Mouse (Mus musculus) intestine, embryonic 14.5 days (tissue): Measurements from ENCODE around the gene Cdc20b. TPM values are rescaled to one million over a fixed set of nuclear protein-coding genes. Genes with fewer than 3 reads are reported as not detected.

Source experiments
- ATAC-seq: fragments of 200-750 bp; cut with Nextera tagmentation; replicated peaks from 2 replicates; pipeline ENCODE4 v1.8.0; 2017; ENCODE audit warnings: low read depth, moderate number of reproducible peaks, moderate TSS enrichment, moderate library complexity; ENCODE audit not compliant: low FRiP score, low TSS enrichment
- DNase-seq: peaks from one replicate; pipeline ENCODE4 v3.0.0-alpha.2; 2018; ENCODE audit warnings: low spot score
- H3K27ac ChIP-seq: fragments of 300-500 bp; sonication (generic); 2 replicates; pipeline ENCODE4 v1.5.1; 2014; ENCODE audit warnings: low read depth, mild to moderate bottlenecking, control low read depth
- H3K27me3 ChIP-seq: fragments of 300-500 bp; sonication (generic); replicated peaks from 2 replicates; pipeline ENCODE4 v1.6.1; 2014; ENCODE audit warnings: low read length, control low read depth; ENCODE audit not compliant: control insufficient read depth, insufficient read depth
- H3K36me3 ChIP-seq: fragments of 300-500 bp; sonication (generic); 2 replicates; pipeline ENCODE4 v1.6.1; 2014; ENCODE audit warnings: low read length, control low read depth; ENCODE audit not compliant: control insufficient read depth, insufficient read depth
- H3K4me1 ChIP-seq: fragments of 300-500 bp; sonication (generic); replicated peaks from 2 replicates; pipeline ENCODE4 v1.6.1; 2014; ENCODE audit warnings: low read length, control low read depth, mixed read lengths; ENCODE audit not compliant: control insufficient read depth, insufficient read depth
- H3K4me2 ChIP-seq: fragments of 300-500 bp; sonication (generic); 2 replicates; pipeline ENCODE4 v1.6.1; 2014; ENCODE audit warnings: low read length
- H3K4me3 ChIP-seq: fragments of 300-500 bp; sonication (generic); 2 replicates; pipeline ENCODE4 v1.5.1; 2014; ENCODE audit warnings: low read depth, low read length, control low read depth, mixed read lengths
- H3K9ac ChIP-seq: fragments of 300-500 bp; sonication (generic); 2 replicates; pipeline ENCODE4 v1.6.1; 2014; ENCODE audit warnings: mild to moderate bottlenecking, low read length
- H3K9me3 ChIP-seq: fragments of 300-500 bp; sonication (generic); 2 replicates; pipeline ENCODE4 v1.6.1; 2016; ENCODE audit warnings: low read length, control low read depth; ENCODE audit not compliant: control insufficient read depth
- WGBS: fragments of 180-500 bp; shearing (Covaris S2); extraction: QIAGEN DNeasy Blood & Tissue Kit; methylation state at CpG from one replicate; pipeline ENCODE4 v1.1.7; 2014; 5-methylcytosine and 5-hydroxymethylcytosine counted together
- polyA plus RNA-seq: library from polyadenylated mRNA; unstranded; fragments of >200 nt; fragmentation: Nextera tagmentation; extraction: Ambion mirVana; gene quantifications from 2 replicates; pipeline ENCODE4 v1.2.1, GENCODE M21; 2014

The Cdc20b gene
- polyA plus RNA-seq, 1 experiment from 2014 or later = not detected

DNA sequence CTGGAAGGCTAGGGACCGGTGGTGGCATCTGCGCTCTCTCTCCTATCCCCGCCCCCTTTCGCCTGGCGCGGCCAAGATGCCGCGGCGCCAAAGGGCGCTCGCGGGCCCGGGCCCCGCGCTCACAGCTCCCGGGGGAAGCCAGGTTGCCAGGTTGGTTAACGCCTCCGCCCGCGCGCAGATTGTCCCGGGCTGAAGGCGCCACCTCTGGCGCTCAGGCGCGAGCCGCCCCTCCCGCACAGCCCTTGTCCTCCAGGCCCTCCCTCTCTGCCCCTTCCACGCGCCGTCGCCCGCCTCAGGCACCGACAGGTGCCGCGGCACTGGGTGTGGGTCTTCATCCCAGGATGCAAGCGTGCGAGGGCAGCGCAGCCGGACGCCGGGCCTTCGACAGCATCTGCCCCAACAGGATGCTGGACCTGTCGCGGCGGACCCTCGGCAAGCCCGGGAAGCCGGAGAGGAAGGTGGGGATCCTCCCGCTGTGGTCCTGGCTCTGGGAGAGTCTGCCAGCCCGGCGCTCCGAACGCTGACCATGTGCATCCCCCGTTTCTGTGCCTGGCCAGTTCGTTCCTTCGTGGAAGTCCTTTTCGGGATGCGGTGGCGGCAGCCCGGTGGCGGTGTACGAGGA, 41.3 kb upstream of the Cdc20b start, which contains the start of gene Mcidas:
Gene Mcidas (plus strand): TSS at position 315 of the 622 bp plus-strand sequence.
- Histone ChIP-seq H3K4me3 (peak within 1 kb of the TSS; percentile 26), H3K36me3 (no peaks in the 10 kb centered on the region), H3K9me3 (no peaks in the 10 kb centered on the region), H3K9ac (0 out of 2 replicates have a peak within 1 kb of the TSS, but pooled peaks have one; percentile 1), H3K27ac (no peak within 1 kb of the TSS), H3K4me2 (peak within 1 kb of the TSS; percentile 61), H3K4me1 (peaks cover 24% of the 10 kb centered on the region; the same call in 1 of the 2 replicates), H3K27me3 (peaks cover 95% of the 10 kb centered on the region)
- no peak; the same call in 1 of the 2 replicates for ATAC-seq
- DNase-seq = peak; percentile 74
- under 1% methylated on average over 57 of the region's 63 CpGs for WGBS

DNA sequence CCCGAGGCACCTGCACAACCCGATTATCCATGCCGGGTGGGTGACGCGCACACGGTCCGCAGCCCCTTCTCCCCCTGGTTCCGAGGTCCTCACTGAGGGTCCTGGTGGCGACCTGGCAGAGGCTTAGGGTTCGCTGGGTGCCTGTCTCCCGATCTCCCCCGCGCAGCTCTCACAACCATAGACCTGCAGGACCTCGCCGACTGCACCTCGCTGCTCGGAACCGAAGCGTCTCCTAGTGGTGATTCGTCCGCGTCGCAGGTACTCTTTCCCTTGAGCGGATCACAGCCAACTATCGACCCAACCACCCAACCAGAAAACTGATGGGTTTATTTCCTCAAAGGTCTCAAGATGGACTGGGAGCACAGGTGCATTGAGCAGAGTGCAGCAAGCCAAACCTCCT, 40.7 kb upstream of the Cdc20b start:
- Histone ChIP-seq H3K4me2 (peak overlapping the region; percentile 61), H3K4me1 (peaks cover 26% of the 10 kb centered on the region; the same call in 1 of the 2 replicates), H3K36me3 (no peaks in the 10 kb centered on the region), H3K9ac (no peak overlapping the region), H3K27ac (no peak overlapping the region), H3K27me3 (peaks cover 95% of the 10 kb centered on the region), H3K9me3 (no peaks in the 10 kb centered on the region), H3K4me3 (peak overlapping the region; percentile 26)
- under 1% methylated on average over 25 of the region's 25 CpGs for WGBS
- ATAC-seq (peak; percentile 55), DNase-seq (peak; percentile 74)

- Histone ChIP-seq H3K4me3 (no peak overlapping the region), H3K27ac (no peak overlapping the region), H3K36me3 (no peaks in the 10 kb centered on the region), H3K4me1 (peaks cover 20% of the 10 kb centered on the region; the same call in 1 of the 2 replicates), H3K27me3 (peaks cover 86% of the 10 kb centered on the region), H3K9ac (no peak overlapping the region), H3K4me2 (no peak overlapping the region), H3K9me3 (no peaks in the 10 kb centered on the region)
- DNase-seq (no peak), ATAC-seq (no peak)
- WGBS = 50% methylated on average over 4 of the region's 4 CpGs
Observed at GRCm38 (mm10) chr13:112996407-112996806, 38.5 kb upstream of the Cdc20b start.

DNA sequence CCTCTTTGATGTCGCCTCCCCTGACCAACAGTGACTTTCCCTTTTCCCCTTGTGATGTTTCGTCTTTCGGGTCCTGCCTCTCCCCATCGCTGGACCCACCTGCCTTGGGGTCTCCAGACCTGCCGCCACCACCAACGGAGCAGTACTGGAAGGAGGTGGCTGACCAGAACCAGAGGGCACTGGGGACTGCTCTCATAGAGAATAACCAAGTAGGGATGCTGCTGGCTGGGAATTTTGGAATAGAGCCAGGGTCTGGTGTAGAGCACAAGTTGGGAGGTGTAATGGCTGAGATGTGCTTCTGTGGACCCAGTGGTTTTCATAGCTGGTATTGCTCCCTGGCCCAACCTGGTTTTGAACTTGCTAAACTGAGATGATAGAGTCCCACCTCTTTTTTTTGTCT, 37.5 kb upstream of the Cdc20b start:
- 73% methylated on average over 6 of the region's 6 CpGs for WGBS

DNA sequence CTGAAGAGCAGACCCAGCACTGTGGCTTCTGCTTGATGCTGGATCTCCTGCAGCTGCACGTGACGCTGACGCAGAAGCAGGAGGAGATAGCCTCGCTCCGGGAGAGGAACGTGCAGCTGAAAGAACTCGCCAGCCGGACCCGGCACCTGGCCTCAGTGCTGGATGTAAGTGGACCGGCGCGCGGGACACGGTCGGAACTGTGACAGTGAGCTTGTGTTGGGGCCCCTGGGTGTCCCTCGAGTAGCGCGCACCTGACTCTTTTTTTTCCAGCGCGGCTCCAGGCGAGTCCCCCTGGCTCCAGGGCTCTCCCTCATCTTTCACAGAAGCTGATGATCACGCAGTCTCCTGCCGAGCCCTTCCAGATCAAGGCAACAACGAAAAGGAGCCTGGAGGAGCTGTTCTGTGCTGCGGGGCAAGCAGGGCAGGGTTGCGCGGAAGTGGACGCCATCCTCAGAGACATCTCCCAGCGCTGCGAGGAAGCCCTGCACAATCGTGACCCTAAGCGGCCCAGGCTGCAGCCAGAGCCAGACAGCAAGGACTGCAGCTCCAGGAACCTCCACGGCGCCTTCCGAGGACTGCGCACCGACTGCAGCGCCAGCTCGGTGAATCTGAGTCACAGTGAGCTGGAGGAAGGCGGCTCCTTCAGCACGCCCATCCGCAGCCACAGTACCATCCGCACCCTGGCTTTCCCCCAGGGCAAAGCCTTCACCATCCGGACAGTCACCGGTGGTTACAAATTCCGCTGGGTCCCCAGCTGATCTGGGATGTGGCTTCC, 36.3 kb upstream of the Cdc20b start:
- H3K27me3 ChIP-seq = peaks cover 69% of the 10 kb centered on the region

More for the DNA sequence above, 37.5 kb upstream of the Cdc20b start:
- Histone ChIP-seq H3K36me3 (no peaks in the 10 kb centered on the region), H3K9me3 (no peaks in the 10 kb centered on the region), H3K27me3 (peaks cover 80% of the 10 kb centered on the region), H3K4me2 (no peak overlapping the region), H3K4me3 (no peak overlapping the region), H3K27ac (no peak overlapping the region), H3K4me1 (peaks cover 20% of the 10 kb centered on the region; the same call in 1 of the 2 replicates), H3K9ac (no peak overlapping the region)
- ATAC-seq (no peak), DNase-seq (no peak)

DNA sequence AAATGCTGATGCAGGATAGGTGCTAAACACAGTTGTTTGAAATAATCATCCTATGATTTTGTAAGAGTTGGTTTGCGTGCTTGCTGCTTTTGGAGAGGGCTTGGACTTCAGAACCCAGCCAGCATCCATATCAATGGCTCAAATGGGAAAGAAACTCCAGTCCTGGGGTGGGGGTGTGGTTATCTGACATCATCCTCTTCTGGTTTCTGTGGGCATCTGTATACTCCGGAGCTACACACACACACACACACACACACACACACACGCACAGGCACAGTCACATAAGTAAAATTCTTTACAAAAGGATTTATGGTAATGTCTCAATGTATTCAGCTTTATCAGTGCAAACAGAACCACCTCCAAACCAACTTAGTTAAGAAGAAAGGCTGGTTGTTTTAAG, 34.8 kb upstream of the Cdc20b start:
- no peak overlapping the region for H3K4me2 ChIP-seq
- H3K27ac ChIP-seq = no peak overlapping the region
- H3K9ac ChIP-seq = no peak overlapping the region
- H3K4me3 ChIP-seq = no peak overlapping the region
- H3K9me3 ChIP-seq = no peaks in the 10 kb centered on the region
- ATAC-seq (no peak), DNase-seq (no peak)
- H3K36me3 ChIP-seq = no peaks in the 10 kb centered on the region
- H3K27me3 ChIP-seq = peaks cover 54% of the 10 kb centered on the region
- 61% methylated on average over 3 of the region's 3 CpGs for WGBS
- H3K4me1 ChIP-seq = peaks cover 8% of the 10 kb centered on the region; the same call in 1 of the 2 replicates

More for the DNA sequence above, 36.3 kb upstream of the Cdc20b start:
- H3K4me2 ChIP-seq = peak overlapping the region; percentile 94
- no peak overlapping the region for H3K27ac ChIP-seq
- DNase-seq (peak; percentile 79), ATAC-seq (peak; percentile 33; the same call in 1 of the 2 replicates)
- H3K4me3 ChIP-seq = peak overlapping the region; percentile 36
- no peaks in the 10 kb centered on the region for H3K9me3 ChIP-seq
- H3K36me3 ChIP-seq = no peaks in the 10 kb centered on the region
- under 1% methylated on average over 46 of the region's 46 CpGs for WGBS
- H3K4me1 ChIP-seq = peaks cover 17% of the 10 kb centered on the region; the same call in 1 of the 2 replicates
- 0 out of 2 replicates have a peak overlapping the region, but pooled peaks have one; percentile 35 for H3K9ac ChIP-seq

- peaks cover 8% of the 10 kb centered on the region; the same call in 1 of the 2 replicates for H3K4me1 ChIP-seq
- no peak overlapping the region for H3K4me2 ChIP-seq
- ATAC-seq (peak; percentile 84), DNase-seq (no peak)
- H3K9ac ChIP-seq = no peak overlapping the region
- no peak overlapping the region for H3K27ac ChIP-seq
- no peaks in the 10 kb centered on the region for H3K9me3 ChIP-seq
- WGBS = 55% methylated on average over 9 of the region's 9 CpGs
- no peaks in the 10 kb centered on the region for H3K36me3 ChIP-seq
- no peak overlapping the region for H3K4me3 ChIP-seq
- peaks cover 48% of the 10 kb centered on the region for H3K27me3 ChIP-seq
Observed at GRCm38 (mm10) chr13:113000576-113001318, 34.2 kb upstream of the Cdc20b start.

DNA sequence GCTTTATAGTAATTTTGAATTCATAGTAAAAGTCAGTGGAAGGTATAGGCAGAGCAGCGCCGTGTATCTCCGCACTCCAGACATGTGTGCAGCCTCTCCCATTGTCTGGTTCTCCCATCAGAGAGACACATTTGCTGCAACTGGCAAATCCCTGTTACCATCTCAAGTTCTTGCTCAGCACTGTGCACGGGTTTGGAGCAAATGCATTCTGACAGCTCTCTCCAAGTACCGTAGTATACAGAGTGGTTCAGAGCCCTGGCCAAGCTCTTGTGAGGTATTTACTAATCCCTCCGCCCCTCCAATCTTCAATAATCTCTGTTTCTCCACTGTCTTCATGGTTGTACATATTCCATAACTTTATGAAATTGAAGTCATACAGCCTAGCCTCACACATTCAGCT, 22.2 kb upstream of the Cdc20b start:
- Histone ChIP-seq H3K9ac (no peak overlapping the region), H3K36me3 (no peaks in the 10 kb centered on the region), H3K4me2 (peak overlapping the region; percentile 37; the same call in 1 of the 2 replicates), H3K27me3 (no peaks in the 10 kb centered on the region), H3K4me1 (no peaks in the 10 kb centered on the region; the same call in 1 of the 2 replicates), H3K4me3 (no peak overlapping the region), H3K27ac (no peak overlapping the region), H3K9me3 (no peaks in the 10 kb centered on the region)
- ATAC-seq (no peak), DNase-seq (peak; percentile 41)
- 78% methylated on average over 6 of the region's 6 CpGs for WGBS
